Mouse (Mus musculus) NIH3T3 (cell line): ENCODE data around the gene Triap1.
"Not testable (repeated sequence)": the region's sequence is repeated elsewhere in the genome, so short reads cannot be mapped to it uniquely, and the experiment has no call there.

ENCODE experiments used
- DNase-seq: peaks from one replicate; pipeline ENCODE4 v3.0.0-alpha.2; 2012; ENCODE audit warnings: low read depth

Gene Triap1

GRCm38 (mm10) chr5:115340577-115341313, at the start of gene Triap1, which contains the start of gene Gatc:
Gene Triap1 (plus strand): TSS chr5:115341225.
Gene Gatc (minus strand): TSS chr5:115341178.
- DNase-seq: peak; percentile 94

DNA sequence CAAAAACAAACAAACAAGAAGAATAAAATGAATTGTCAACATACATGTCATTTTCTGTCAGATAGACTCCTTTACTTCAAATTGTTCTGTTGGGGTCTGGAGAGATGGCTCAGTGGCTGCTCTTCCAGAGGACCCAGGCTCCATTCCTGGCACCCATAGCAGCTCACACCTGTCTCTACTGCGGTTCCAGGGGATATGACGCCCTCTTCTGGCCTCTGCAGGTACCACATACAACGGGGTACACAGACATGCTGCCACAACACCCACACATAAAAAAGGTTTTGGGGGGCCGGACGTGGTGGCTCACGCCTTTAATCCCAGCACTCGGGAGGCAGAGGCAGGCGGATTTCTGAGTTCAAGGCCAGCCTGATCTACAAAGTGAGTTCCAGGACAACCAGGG, 46.9 kb upstream of the Triap1 start:
- DNase-seq: no peak

DNA sequence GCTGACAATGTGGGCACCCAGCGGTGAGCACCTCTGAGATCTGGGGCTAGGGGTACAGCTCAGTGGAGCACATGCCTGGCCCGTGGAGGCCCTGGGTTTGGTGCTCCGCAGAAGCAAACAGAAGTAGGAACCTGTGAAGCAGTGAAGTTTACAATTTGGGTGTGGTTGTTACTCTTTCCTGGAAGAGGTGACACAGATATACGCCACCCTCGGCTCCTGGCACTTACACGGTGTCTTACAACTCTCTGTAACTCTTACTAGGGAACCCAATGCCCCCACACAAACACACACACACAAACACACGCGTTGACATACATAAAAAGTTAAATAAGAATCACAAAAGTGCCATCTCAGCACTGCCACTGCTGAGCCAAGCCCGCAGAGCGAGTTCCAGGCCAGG, 44.7 kb upstream of the Triap1 start:
- DNase-seq: no peak

DNA sequence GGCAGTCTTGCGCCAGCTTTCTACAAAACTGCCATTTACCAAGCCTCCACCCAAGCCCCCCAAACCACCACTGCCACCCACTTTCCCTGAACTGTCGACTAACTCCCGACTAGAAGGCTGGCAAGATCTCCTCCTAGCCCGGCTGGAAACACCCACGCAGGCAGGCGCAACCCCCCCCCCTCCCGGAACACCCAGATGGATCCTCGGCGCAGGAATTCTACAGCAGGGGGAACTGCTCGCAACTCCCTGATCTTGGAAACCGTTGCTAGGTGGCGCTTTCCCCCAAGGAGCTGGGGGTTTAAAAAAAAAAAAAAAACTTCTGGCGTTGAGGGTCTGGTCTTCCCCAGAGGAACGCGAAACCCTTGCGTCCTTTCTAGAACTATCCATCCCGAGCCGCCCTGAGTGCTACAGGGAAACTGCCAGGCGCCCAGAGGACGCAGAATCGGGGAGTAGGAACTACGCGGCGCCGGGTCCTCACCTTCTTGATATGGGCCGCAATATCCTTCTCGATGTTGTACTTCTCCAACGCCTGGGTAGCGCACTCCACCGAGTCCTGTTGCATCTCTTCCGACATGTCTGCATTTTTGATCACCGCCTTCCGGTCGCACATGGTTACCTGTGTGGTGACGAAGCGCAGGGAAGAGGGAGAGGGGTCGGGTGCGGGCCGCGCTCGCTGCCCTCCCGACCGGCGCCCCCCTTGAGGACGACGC, 40.8 kb upstream of the Triap1 start:
- DNase-seq: peak; percentile 91

DNA sequence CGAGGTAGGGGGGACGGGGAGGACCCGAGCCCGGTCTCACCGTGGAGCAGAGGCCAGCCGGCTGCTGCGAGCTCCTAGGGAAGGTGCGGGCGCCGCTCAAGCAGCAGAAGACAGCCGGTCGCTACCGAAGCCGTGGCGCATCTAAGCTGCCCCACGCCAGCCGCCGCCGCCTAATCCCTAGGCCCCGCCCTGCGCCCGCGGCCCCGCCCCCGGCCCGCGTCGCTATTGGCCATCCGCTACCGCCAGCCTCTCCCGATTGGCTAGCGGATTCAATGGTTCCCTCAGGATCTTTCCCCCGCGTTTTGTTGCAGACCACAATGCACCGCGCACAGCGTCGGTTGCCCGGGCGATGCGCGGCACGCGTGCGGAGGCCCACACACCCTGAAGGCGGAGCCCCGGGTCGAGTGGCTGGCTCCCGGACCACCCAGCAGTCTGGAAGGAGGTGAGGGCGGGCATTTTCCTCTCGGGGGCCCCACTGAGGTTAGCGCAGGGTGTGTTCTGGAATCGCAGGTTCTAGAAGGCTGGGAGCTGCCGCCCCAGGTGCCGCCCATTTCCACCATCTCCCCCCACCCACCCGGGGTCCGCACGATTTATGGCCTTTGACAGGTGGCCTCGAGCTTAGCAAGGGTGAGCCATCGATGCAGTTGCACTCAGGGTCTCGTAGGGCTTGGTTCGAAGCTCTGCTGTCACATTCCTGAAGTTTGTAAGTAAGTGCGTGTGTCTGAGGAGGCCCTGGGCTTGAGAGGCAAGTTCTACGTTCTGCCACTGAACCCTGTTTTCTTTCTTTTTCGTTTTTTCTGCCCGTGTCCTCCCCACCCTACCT, 40.0 kb upstream of the Triap1 start, which contains the start of gene Dynll1:
Gene Dynll1, minus strand, starts transcription at position 208 of the 823 bp plus-strand sequence.
- peak; percentile 100 for DNase-seq

DNA sequence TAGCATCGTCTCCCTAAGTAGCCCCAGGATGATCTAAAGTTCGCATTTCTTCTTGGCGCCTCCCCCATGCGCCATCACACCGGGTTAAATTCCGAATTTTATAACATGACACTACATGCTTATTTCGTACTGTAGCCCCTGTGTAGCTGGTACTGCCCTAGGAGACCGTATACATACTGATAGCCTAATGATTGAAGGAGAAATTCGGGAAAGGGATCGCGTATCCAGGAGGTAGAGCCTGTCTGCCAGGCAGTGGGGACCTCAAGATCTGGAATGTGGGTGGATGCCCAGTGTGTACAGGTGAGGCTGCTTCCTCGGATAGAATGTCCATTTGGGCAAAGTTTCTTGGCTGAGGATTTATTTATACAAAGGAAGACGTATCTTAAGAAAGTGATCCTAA, 39.4 kb upstream of the Triap1 start:
- DNase-seq: no peak

GRCm38 (mm10) chr5:115302190-115302589, 38.8 kb upstream of the Triap1 start:
- not testable (repeated sequence) for DNase-seq

- DNase-seq: no peak
Measured at GRCm38 (mm10) chr5:115312354-115312753, 28.7 kb upstream of the Triap1 start.

DNA sequence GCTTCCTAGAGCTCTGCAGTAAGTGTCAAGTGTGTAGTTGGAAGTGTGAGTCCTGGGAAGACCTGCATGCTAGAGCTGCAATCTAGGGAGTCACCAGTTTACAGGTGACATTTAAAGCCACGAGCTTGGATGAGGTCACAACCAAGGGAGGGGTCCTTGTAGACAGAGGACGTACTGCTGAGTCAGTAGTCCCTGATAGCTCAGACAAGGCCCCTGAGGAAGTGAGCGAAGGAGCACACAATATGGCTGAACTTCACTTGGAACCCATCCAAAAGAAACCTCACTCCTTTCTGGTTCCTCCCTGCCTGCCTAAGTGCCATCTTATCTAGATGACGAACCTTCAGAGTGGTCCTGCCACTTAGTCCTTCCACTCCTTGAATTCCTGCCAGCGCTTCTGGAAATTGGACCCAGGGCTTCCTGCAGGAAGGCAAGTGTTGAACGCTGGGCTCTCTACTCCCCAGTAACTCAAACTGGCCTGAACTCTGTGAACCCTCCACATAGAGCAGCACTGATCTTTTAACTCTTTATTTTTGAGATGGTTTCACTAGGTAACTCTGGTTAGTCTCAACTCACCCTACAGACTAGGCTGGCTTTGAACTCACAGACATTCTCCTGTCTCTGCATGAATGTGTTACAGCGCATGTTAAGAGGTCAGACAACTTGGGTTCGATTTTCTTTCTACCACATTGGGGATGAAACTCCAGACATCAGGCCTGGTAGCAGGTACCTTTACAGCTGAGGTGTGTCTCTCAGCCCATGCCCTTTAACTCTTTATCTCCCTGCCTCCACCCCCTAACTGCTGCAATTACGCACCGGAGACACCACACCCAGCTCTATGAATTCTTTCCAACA, 28.0 kb upstream of the Triap1 start:
- DNase-seq: no peak

GRCm38 (mm10) chr5:115313668-115313943, 27.4 kb upstream of the Triap1 start:
- no peak for DNase-seq

DNA sequence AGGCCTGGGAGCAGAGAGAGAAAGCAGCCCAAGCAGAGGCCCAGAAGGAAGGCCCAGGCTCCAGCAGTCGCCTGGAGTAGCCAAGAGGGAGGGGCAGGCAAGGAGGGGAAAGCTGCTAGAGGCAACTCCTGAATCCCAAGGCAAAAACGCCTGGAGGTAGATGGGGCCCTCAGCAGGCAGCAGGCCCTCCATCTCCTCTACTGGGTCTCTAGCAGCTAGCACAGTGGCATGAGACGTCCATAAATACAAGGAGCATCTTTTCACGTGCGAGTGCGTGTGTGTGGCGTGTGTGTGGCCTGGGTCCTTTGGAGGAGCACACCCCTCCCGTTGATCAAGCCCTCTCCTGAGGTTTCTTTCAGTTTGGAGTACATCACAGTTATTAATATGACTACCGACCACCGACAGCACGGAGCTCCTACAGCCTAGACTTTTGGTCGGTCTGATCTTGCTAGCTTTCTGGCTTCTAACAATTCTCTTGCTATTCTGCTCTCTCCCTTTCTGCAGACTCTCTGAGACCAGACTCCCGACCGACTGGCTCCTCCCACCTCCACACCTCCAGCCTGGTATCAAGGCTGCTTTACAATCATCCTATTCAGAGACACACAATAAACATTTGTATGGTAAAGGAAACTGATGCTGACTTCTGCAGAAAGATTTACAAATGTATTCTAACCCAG, 23.9 kb upstream of the Triap1 start:
- DNase-seq: peak; percentile 46

- DNase-seq: no peak
Measured at GRCm38 (mm10) chr5:115317645-115318328, 23.2 kb upstream of the Triap1 start.

GRCm38 (mm10) chr5:115319004-115319940, 21.8 kb upstream of the Triap1 start:
- peak; percentile 93 for DNase-seq

DNA sequence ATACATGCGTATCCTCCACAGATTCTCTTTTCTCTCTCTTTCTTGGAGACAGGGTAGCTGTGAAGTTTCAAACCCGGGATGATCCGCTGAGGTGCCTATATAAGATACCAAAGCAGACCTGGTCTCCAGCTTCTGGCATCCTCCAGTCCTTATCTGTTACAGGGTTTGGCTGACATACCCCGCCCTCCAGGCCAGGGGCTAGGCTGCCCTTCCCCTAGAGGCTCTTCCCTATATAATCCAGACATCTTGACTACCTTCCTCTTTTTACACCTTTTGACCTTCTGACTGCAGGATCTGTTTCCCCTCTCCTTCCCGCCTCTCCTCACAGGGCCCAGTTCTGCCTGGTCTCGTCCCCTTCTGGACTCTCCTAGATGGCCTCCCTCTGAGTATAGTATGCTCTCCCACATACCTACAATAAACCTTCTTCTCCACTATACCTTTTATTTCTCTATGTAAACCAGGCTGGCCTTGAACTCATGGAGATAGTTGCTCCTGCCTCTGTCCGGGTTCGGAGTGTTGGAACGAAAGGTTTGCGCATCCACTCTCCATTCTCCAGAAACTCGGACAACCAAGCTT, 14.7 kb upstream of the Triap1 start:
- no peak for DNase-seq

DNA sequence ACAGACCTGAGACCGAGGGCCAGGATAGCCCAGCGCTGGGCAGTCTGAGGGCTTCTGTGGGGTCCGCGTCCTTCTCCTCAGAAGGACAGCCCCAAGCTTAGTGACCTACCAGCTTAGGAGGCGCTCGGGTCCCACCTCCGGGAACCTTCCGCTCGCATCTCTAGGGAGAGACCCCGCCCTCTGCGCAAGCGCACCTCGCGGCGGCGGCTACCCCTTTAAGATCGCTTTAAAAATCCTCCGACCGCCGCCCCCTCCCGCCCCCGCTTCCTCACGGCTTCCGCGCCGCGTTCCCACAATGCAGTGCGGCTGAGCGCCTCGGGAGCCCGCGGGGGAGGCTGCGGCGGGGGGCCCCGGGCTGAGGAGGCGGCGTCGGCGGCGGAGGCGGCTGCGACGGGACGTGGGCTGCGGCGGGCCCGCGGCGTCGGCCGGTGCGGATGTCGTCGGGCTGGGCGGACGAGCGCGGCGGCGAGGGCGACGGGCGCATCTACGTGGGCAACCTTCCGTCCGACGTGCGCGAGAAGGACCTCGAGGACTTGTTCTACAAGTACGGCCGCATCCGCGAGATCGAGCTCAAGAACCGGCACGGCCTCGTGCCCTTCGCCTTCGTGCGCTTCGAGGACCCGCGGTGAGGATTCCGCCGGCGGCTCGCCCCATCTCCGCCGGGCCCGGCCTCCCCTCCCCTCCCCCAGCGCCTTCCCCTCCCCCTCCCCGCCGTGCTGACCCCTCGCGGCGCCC, 14.0 kb upstream of the Triap1 start, which contains the start of gene Srsf9:
Gene Srsf9, plus strand, starts transcription at position 303 of the 735 bp plus-strand sequence.
- peak; percentile 95 for DNase-seq

- DNase-seq: peak; percentile 19
Measured at GRCm38 (mm10) chr5:115327610-115328548, 13.1 kb upstream of the Triap1 start.

- DNase-seq: no peak
Measured at GRCm38 (mm10) chr5:115330955-115331354, 10.1 kb upstream of the Triap1 start.
